Mouse (Mus musculus) limb, embryonic 12.5 days (tissue): ENCODE measurements around the gene Steap4. TPM values are rescaled to one million over a fixed set of nuclear protein-coding genes. Genes with fewer than 3 reads are reported as not detected.
A peak's percentile ranks its signal among the peaks of the same experiment; 100 is the strongest.

Experiments used
- ATAC-seq: fragments of 200-750 bp; cut with Nextera tagmentation; 2 replicates; pipeline ENCODE4 v1.8.0; 2017; ENCODE audit warnings: low read depth, moderate TSS enrichment; ENCODE audit not compliant: insufficient number of reproducible peaks, insufficient read depth, low FRiP score, low TSS enrichment
- H3K27ac ChIP-seq: fragments of 300-500 bp; sonication (generic); 2 replicates; pipeline ENCODE4 v1.5.1; 2016; ENCODE audit warnings: mild to moderate bottlenecking, moderate library complexity
- H3K27me3 ChIP-seq: fragments of 300-500 bp; sonication (generic); 2 replicates; pipeline ENCODE4 v1.6.1; 2016; ENCODE audit warnings: mild to moderate bottlenecking, moderate library complexity
- H3K36me3 ChIP-seq: fragments of 300-500 bp; sonication (generic); 2 replicates; pipeline ENCODE4 v1.6.1; 2016; ENCODE audit warnings: mild to moderate bottlenecking, moderate library complexity
- H3K4me1 ChIP-seq: fragments of 300-500 bp; sonication (generic); replicated peaks from 2 replicates; pipeline ENCODE4 v1.6.1; 2016
- H3K4me2 ChIP-seq: fragments of 300-500 bp; sonication (generic); 2 replicates; pipeline ENCODE4 v1.6.1; 2016; ENCODE audit warnings: mild to moderate bottlenecking, moderate library complexity
- H3K4me3 ChIP-seq: fragments of 300-500 bp; sonication (generic); replicated peaks from 2 replicates; pipeline ENCODE4 v1.5.1; 2016; ENCODE audit warnings: mild to moderate bottlenecking
- H3K9ac ChIP-seq: fragments of 300-500 bp; sonication (generic); replicated peaks from 2 replicates; pipeline ENCODE4 v1.6.1; 2016; ENCODE audit warnings: mild to moderate bottlenecking, moderate library complexity
- H3K9me3 ChIP-seq: fragments of 300-500 bp; sonication (generic); 2 replicates; pipeline ENCODE4 v1.6.1; 2016; ENCODE audit warnings: mild to moderate bottlenecking, moderate library complexity
- WGBS: fragments of 180-500 bp; shearing (Covaris S2); methylation state at CpG from one replicate; pipeline ENCODE4 v1.1.7; 2016; 5-methylcytosine and 5-hydroxymethylcytosine counted together
- polyA plus RNA-seq: library from polyadenylated mRNA; unstranded; fragments of >200 nt; fragmentation: Nextera tagmentation; extraction: Ambion mirVana; gene quantifications from 2 replicates; pipeline ENCODE4 v1.2.1, GENCODE M21; 2016

The Steap4 gene
- polyA plus RNA-seq, 1 experiment from 2014 or later: 0.48 TPM

DNA sequence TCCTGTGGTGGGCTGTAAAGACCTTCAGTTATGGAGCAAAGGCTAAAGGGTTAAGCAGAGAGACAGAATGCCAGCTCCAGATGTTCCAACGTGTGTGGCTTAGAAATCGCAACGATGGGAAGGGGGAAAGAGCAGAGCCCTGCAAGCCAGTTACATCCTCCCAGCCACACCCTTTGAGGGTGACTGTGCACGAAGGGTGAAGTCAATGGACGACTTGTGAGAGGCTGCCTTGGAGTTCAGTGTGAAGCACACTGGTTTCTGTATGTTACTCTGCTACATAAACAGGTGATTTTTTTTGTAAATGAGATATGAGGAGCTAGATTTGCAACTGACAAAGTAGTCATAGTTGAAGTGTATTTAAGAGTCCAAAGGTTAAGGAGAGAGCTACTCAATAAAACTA, 33.5 kb downstream of the Steap4 start:
- Histone ChIP-seq H3K9me3 (no peaks in the 10 kb centered on the region), H3K4me2 (no peak overlapping the region), H3K27ac (no peak overlapping the region), H3K4me3 (no peak overlapping the region), H3K36me3 (no peaks in the 10 kb centered on the region), H3K27me3 (no peaks in the 10 kb centered on the region), H3K9ac (no peak overlapping the region), H3K4me1 (0 out of 2 replicates have a peak, but pooled peaks cover 3% of the 10 kb centered on the region)
- ATAC-seq: no peak
- WGBS: 26% methylated on average over 5 of the region's 5 CpGs

DNA sequence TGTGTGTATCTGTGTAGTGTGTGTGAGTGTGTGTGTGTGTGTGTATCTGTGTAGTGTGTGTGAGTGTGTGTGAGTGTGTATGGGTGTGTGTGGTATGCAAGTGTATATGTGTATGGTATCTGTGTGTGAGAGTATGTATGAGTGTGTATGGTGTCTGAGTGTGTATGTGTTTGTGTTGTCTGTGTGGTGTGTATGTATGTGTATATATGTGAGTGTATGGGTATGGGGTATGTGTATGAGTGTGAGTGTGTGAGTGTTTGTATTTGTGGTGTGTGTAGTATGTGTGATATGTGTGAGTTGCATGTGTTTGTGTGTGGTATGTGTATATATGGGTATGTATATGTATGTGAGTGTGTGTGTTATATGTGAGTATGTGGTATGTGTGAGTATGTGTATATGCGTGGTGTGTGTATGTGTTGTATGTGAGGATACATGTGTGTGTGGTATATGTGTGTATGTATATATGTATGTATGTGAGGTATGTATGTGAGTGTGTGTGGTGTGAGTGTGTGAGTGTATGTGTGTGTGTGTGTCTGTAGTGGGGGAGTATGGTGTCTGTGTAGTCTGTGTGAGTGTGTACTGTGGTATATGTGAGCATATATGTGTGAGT, 35.1 kb downstream of the Steap4 start:
- no peaks in the 10 kb centered on the region for H3K9me3 ChIP-seq
- no peaks in the 10 kb centered on the region for H3K27me3 ChIP-seq
- no peak for ATAC-seq
- no peaks in the 10 kb centered on the region for H3K36me3 ChIP-seq
- 0 out of 2 replicates have a peak, but pooled peaks cover 3% of the 10 kb centered on the region for H3K4me1 ChIP-seq
- H3K27ac ChIP-seq: no peak overlapping the region
- 89% methylated on average over 1 of the region's 1 CpGs for WGBS
- H3K4me2 ChIP-seq: no peak overlapping the region
- no peak overlapping the region for H3K9ac ChIP-seq
- no peak overlapping the region for H3K4me3 ChIP-seq

- Histone ChIP-seq H3K4me1 (0 out of 2 replicates have a peak, but pooled peaks cover 3% of the 10 kb centered on the region), H3K36me3 (no peaks in the 10 kb centered on the region), H3K4me2 (peak overlapping the region; percentile 27), H3K27ac (no peak overlapping the region), H3K27me3 (no peaks in the 10 kb centered on the region), H3K9me3 (no peaks in the 10 kb centered on the region), H3K9ac (no peak overlapping the region), H3K4me3 (no peak overlapping the region)
- 41% methylated on average over 8 of the region's 8 CpGs for WGBS
- peak; percentile 61; the same call in 1 of the 2 replicates for ATAC-seq
These were observed 36.3 kb downstream of the Steap4 start for GRCm38 (mm10) chr5:7996401-7997044.

GRCm38 (mm10) chr5:7997086-7997485, 36.8 kb downstream of the Steap4 start:
- 91% methylated on average over 2 of the region's 2 CpGs for WGBS
- H3K4me2 ChIP-seq: no peak overlapping the region
- H3K36me3 ChIP-seq: no peaks in the 10 kb centered on the region
- no peaks in the 10 kb centered on the region for H3K9me3 ChIP-seq
- no peaks in the 10 kb centered on the region for H3K27me3 ChIP-seq
- no peak overlapping the region for H3K9ac ChIP-seq
- H3K4me1 ChIP-seq: 0 out of 2 replicates have a peak, but pooled peaks cover 3% of the 10 kb centered on the region
- no peak overlapping the region for H3K4me3 ChIP-seq
- no peak for ATAC-seq
- no peak overlapping the region for H3K27ac ChIP-seq

DNA sequence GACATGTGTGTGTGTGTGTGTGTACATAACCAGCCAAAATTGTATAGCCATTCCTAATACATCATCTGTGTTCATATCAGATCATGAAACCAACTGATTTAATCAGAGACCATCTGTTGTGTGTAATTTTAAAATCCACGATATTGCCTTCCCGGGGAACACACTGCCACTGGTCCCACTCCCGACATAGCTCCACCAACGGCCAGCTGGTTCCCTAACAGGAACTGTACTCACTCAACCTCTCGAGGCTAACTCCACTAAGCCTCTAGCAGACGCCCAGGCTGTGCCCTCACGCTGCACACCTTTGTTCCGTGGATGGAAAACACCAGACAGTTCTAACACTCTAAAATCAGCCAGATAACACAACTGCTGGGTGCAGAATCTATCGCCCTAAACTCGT, 40.2 kb downstream of the Steap4 start:
- 79% methylated on average over 10 of the region's 10 CpGs for WGBS
- no peak overlapping the region for H3K4me2 ChIP-seq
- H3K27me3 ChIP-seq: no peaks in the 10 kb centered on the region
- H3K4me3 ChIP-seq: no peak overlapping the region
- no peaks in the 10 kb centered on the region for H3K9me3 ChIP-seq
- ATAC-seq: no peak
- H3K9ac ChIP-seq: no peak overlapping the region
- H3K4me1 ChIP-seq: 0 out of 2 replicates have a peak, but pooled peaks cover 3% of the 10 kb centered on the region
- no peaks in the 10 kb centered on the region for H3K36me3 ChIP-seq
- H3K27ac ChIP-seq: no peak overlapping the region

DNA sequence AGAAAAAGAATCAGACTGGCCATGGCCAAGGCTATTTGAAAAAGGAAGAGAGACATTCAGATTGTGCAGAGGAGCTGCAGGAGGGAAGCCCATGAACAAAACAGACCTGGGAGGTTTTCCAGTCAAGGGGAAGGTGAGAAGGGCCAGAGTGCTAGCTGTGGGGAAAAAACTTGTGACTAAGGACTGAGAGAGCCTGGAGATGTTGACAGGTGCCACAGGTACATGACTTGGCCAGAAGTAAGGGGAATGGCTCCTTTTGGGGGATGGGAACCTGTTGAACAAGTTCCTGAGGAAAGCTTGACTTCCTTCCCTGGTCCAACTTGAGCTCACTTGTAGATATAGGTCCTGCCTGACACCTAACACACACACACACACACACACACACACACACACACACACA, 42.6 kb downstream of the Steap4 start:
- no peak overlapping the region for H3K27ac ChIP-seq
- no peak overlapping the region for H3K4me3 ChIP-seq
- H3K36me3 ChIP-seq: no peaks in the 10 kb centered on the region
- H3K9me3 ChIP-seq: no peaks in the 10 kb centered on the region
- no peak overlapping the region for H3K4me2 ChIP-seq
- no peak for ATAC-seq
- no peak overlapping the region for H3K9ac ChIP-seq
- no peaks in the 10 kb centered on the region for H3K4me1 ChIP-seq
- no peaks in the 10 kb centered on the region for H3K27me3 ChIP-seq

DNA sequence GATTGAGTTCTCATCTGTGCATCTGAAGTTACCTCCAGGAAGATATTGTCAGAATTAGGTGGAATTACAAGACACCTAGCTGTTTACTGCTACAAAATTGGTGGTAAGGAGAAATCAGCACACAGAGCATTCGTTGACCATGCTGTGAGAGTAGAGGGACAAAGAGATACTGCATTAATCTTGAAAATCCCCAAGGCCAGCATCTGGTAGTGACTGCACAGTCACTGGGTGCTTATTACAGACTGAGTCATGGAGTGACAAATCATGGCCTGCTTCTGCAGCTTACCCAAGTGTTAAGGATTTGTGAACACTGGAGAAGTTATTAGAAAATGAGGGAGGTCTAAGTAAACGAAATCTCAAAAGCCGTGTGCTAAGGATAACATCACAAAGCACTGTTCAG, 53.0 kb downstream of the Steap4 start:
- Histone ChIP-seq H3K27ac (no peak overlapping the region), H3K36me3 (no peaks in the 10 kb centered on the region), H3K9ac (no peak overlapping the region), H3K4me2 (no peak overlapping the region), H3K27me3 (no peaks in the 10 kb centered on the region), H3K4me1 (no peaks in the 10 kb centered on the region), H3K9me3 (peaks cover 10% of the 10 kb centered on the region; the same call in 1 of the 2 replicates), H3K4me3 (no peak overlapping the region)
- no peak for ATAC-seq
- WGBS: 81% methylated on average over 3 of the region's 3 CpGs

Other genes with a start within 250 kb of the Steap4 start
- gene Sri, start 85.6 kb downstream of the Steap4 start, polyA plus RNA-seq: 224 and 232 TPM in 2 replicates